Mouse (Mus musculus) G1E (cell line): Measurements from ENCODE around the gene Ccdc9b. TPM values are rescaled to one million over a fixed set of nuclear protein-coding genes. Genes with fewer than 3 reads are reported as not detected.

ENCODE experiments used
- ATAC-seq: 2 replicates; pipeline ENCODE4 v1.8.0; 2016; ENCODE audit warnings: mild to moderate bottlenecking; ENCODE audit not compliant: insufficient number of reproducible peaks, poor library complexity, low FRiP score, severe bottlenecking; ENCODE audit errors: extremely low read depth
- DNase-seq: peaks from one replicate; pipeline ENCODE4 v3.0.0; 2012; ENCODE audit warnings: low spot score
- H3K27me3 ChIP-seq: 2 replicates; pipeline ENCODE4 v1.6.1; 2012; ENCODE audit warnings: mild to moderate bottlenecking, low read length, inconsistent platforms; ENCODE audit not compliant: insufficient read depth
- H3K36me3 ChIP-seq: replicated peaks from 2 replicates; pipeline ENCODE3; 2012; ENCODE audit warnings: mild to moderate bottlenecking, inconsistent platforms
- H3K4me1 ChIP-seq: 2 replicates; pipeline ENCODE4 v1.6.1; 2012; ENCODE audit warnings: low read depth, low read length, inconsistent platforms, mixed read lengths; ENCODE audit not compliant: insufficient read depth
- H3K4me3 ChIP-seq: 2 replicates; pipeline ENCODE4 v1.5.1; 2012; ENCODE audit warnings: low read depth, mild to moderate bottlenecking, inconsistent platforms, low read length, moderate library complexity, mixed read lengths
- H3K9me3 ChIP-seq: replicated peaks from 2 replicates; pipeline ENCODE4 v1.6.1; 2012; ENCODE audit warnings: inconsistent platforms
- CTCF ChIP-seq: IDR thresholded peaks from 2 replicates; pipeline ENCODE4 v1.5.1; 2012; ENCODE audit warnings: low read depth, low read length, inconsistent platforms, mixed read lengths
- GATA1 ChIP-seq: IDR thresholded peaks from 2 replicates; pipeline ENCODE4 v1.6.1; 2012; ENCODE audit warnings: borderline replicate concordance, low read length, inconsistent platforms, mixed read lengths
- GATA2 ChIP-seq: IDR thresholded peaks from 2 replicates; pipeline ENCODE4 v1.6.1; 2012; ENCODE audit warnings: low read depth, low read length, inconsistent platforms, borderline replicate concordance
- POLR2AphosphoS5 ChIP-seq: IDR thresholded peaks from 2 replicates; pipeline ENCODE4 v1.6.1; 2012; ENCODE audit warnings: low read depth, low read length, inconsistent platforms; ENCODE audit not compliant: insufficient replicate concordance
- TAL1 ChIP-seq: conservative IDR thresholded peaks from 2 replicates; pipeline ENCODE4 v1.6.1; 2012; ENCODE audit warnings: low read depth, low read length, inconsistent platforms, mixed read lengths
- polyA plus RNA-seq: library from polyadenylated mRNA; stranded (reverse); fragments of >175 nt; gene quantifications from 2 replicates; pipeline ENCODE4 v1.2.3, GENCODE M21; 2012
- total RNA-seq, 2 experiments: library from RNA; stranded (forward) in 1 of 2; stranded (reverse) in 1 of 2; fragments of 200-1000 nt in 1 of 2; fragments of >200 nt in 1 of 2; fragmentation: Nextera tagmentation in 1 of 2; gene quantifications; 2 replicates each; pipeline ENCODE4 v1.2.3; 2014 to 2017

The Ccdc9b gene
- total and polyA plus RNA-seq, 3 experiments = 0.05 TPM; not detected in 2

DNA sequence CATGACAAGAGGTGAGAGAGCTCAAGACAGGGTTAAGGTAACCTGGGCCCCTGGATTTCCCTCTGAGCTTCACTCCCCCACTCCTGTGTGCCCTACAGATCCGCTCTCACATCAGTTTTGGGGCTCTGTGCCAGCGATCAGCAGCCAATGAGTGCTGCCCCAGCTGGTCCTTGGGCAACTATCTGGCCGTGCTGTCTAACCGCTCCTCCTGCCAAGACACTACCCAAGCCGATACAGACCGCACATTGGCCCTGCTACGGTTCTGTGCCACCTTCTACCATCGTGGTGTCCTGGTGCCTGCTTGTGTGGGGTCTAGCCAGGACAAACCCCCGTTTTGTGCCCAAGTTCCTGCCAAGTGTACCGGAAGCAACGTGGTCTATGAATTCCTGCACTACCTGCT is 27.0 kb upstream of the Ccdc9b start:
- Histone ChIP-seq H3K4me3 (no peak overlapping the region), H3K9me3 (no peaks in the 10 kb centered on the region), H3K36me3 (no peaks in the 10 kb centered on the region), H3K4me1 (peaks cover 6% of the 10 kb centered on the region), H3K27me3 (peaks cover 56% of the 10 kb centered on the region)
- TF ChIP-seq TAL1 = no peak
- TF ChIP-seq CTCF = no peak
- TF ChIP-seq GATA1 = no peak
- no peak for TF ChIP-seq POLR2AphosphoS5
- no peak for TF ChIP-seq GATA2
- ATAC-seq = no peak
- no peak for DNase-seq

DNA sequence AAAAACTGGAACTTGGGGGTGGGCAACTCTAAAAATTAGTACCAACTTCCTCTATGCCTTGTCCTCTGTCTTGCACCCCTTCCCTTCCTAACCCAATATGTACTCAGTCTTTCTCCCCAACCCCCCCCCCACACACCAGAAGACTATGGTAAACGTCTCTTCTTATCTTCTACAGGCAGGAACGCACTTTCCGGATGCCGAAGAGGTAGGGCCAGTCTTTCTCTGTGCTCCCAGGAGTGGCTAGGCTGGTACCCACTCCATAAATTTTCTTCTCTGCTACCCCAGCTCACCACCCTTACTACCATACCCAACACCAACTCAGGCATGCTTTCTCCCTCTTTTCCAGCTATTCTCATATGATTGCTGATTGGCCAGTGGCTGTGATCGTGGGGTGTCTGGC is 24.1 kb upstream of the Ccdc9b start:
- Histone ChIP-seq H3K4me3 (no peak overlapping the region), H3K4me1 (peaks cover 11% of the 10 kb centered on the region), H3K9me3 (no peaks in the 10 kb centered on the region), H3K27me3 (peaks cover 38% of the 10 kb centered on the region), H3K36me3 (no peaks in the 10 kb centered on the region)
- TF ChIP-seq CTCF (no peak), POLR2AphosphoS5 (no peak), GATA1 (no peak), TAL1 (no peak), GATA2 (no peak)
- ATAC-seq = no peak
- no peak for DNase-seq

DNA sequence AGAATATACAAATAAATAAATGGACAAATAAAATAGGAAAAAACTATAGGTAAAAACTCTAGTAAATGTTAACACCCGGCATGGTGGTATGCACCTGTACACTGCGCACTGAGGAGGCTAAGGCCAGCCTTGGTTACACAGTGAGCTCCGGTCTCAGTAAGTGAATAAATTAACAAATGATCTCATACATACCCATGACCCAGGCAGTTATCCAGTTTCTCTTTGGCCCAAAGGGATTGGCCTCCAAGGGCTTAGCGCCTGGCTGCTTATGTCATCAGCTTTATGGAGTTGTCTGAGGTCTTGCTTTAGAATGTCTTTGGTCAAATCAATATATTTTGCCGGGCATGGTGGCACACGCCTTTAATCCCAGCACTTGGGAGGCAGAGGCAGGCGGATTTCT is 21.2 kb upstream of the Ccdc9b start:
- DNase-seq = no peak
- peaks cover 24% of the 10 kb centered on the region for H3K27me3 ChIP-seq
- no peak for ATAC-seq

DNA sequence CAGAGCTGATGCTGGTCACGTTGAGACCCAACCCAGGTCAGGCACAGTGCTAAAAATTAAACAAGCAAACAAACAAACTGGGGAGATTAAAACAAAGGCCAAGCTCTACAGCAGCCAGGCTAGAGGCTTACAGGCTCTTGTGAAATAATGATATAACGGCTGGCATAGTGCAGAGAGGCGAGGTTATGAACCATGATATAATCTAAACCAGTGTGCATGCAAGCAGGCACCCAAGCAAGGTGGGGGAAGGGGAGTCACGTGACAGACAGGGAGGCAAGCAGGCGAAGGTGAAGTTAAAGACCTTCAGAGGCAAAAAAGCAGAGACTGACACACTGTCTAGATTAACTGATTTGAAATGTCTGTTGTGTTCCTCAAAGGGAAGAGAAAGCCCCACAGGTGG is 20.6 kb upstream of the Ccdc9b start:
- Histone ChIP-seq H3K4me1 (peaks cover 19% of the 10 kb centered on the region), H3K27me3 (peaks cover 24% of the 10 kb centered on the region), H3K36me3 (no peaks in the 10 kb centered on the region), H3K9me3 (no peaks in the 10 kb centered on the region), H3K4me3 (no peak overlapping the region)
- DNase-seq = no peak
- no peak for ATAC-seq
- TF ChIP-seq CTCF (no peak), GATA1 (no peak), TAL1 (no peak), GATA2 (no peak), POLR2AphosphoS5 (no peak)

More for the DNA sequence above, 21.2 kb upstream of the Ccdc9b start:
- Histone ChIP-seq H3K36me3 (no peaks in the 10 kb centered on the region), H3K4me3 (no peak overlapping the region), H3K9me3 (no peaks in the 10 kb centered on the region), H3K4me1 (peaks cover 19% of the 10 kb centered on the region)
- TF ChIP-seq GATA1 = no peak
- no peak for TF ChIP-seq GATA2
- TF ChIP-seq POLR2AphosphoS5 = no peak
- TF ChIP-seq TAL1 = no peak
- no peak for TF ChIP-seq CTCF

DNA sequence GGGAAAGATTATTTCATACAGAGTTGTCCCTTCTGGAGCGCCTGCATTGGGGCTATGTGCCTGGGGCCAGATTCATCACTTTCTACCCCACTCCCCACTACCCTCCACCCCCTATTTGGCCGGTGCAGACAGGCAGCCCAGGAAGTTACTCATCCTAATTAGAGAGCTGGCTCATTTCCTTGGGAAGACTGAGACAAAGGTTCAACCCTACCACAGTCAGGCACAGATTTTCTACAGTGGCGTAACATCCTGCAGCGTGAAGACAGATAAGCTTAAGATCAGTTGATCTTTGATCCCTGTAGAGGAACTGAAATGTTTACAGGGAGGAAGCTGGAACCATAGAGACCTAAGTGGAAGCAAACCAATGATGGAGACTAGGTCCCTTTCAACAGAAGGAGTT is 19.8 kb upstream of the Ccdc9b start:
- DNase-seq (no peak), ATAC-seq (no peak)
- Histone ChIP-seq H3K9me3 (no peaks in the 10 kb centered on the region), H3K4me1 (peaks cover 19% of the 10 kb centered on the region), H3K27me3 (peaks cover 27% of the 10 kb centered on the region; the same call in 1 of the 2 replicates), H3K36me3 (no peaks in the 10 kb centered on the region), H3K4me3 (no peak overlapping the region)
- TF ChIP-seq CTCF (no peak), TAL1 (no peak), GATA2 (no peak), GATA1 (no peak), POLR2AphosphoS5 (no peak)

DNA sequence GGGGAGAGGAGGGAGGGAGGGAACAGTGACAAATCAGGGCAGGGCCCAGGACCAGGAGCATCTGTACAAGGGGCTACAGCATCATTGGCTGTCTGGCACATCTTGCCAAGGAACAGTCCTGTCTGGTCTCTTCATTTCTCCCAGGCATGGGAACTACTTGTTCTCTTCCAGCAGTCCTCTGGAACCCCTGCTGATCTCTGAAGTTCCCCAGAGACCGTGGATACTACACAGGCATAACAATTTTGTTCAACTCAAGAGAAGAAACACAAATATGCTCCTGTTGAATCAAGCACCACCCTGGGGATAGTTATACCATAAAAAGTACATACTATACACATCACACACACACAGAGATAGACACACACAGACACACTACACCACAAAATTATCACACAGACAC is 18.7 kb upstream of the Ccdc9b start:
- H3K27me3 ChIP-seq = peaks cover 28% of the 10 kb centered on the region
- H3K36me3 ChIP-seq = no peaks in the 10 kb centered on the region
- H3K9me3 ChIP-seq = no peaks in the 10 kb centered on the region
- H3K4me3 ChIP-seq = no peak overlapping the region
- peaks cover 17% of the 10 kb centered on the region for H3K4me1 ChIP-seq
- DNase-seq (no peak), ATAC-seq (no peak)
- TF ChIP-seq GATA2 (no peak), GATA1 (no peak), CTCF (no peak), TAL1 (no peak), POLR2AphosphoS5 (no peak)
